Mouse (Mus musculus) liver, adult 2 months (tissue): ENCODE measurements around the gene Metrn.

ENCODE experiments used
- CTCF ChIP-seq: fragments of 200-500 bp; IDR thresholded peaks from 2 replicates; pipeline ENCODE4 v1.5.1; 2011; ENCODE audit warnings: low read depth, low read length, control low read depth
- POLR2A ChIP-seq: fragments of 200-500 bp; IDR thresholded peaks from 2 replicates; pipeline ENCODE4 v1.6.1; 2011; ENCODE audit warnings: low read length, control low read depth; ENCODE audit not compliant: insufficient read depth; ENCODE audit errors: extremely low read depth

GRCm38 (mm10) chr17:25751446-25751845, 45.5 kb downstream of the Metrn start:
- TF ChIP-seq CTCF: no peak
- TF ChIP-seq POLR2A: no peak
